Mouse (Mus musculus) right cerebral cortex, adult 18-20 months (tissue): ENCODE data around the gene Crygn.

Source experiments
- DNase-seq: peaks from one replicate; pipeline ENCODE4 v3.0.0; 2022; ENCODE audit warnings: mixed read lengths

Gene Crygn

DNA sequence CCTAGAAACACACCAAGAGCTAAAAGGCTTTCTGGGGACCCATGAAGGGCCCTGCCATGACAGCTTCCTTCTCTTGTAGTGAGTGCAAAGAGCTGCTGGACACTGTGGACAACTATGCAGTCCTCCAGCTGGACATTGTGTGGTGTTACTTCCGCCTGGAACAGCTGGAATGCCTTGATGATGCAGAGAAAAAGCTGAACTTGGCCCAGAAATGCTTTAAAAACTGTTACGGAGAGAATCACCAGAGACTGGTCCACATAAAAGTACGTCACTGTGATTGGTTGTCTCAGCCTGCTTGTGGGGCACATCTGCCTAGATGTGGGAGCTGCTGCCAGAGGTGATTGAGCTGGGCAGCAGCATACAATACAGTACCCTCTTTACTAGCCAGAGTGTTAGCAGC, 56.5 kb downstream of the Crygn start:
- no peak for DNase-seq
